Mouse (Mus musculus): ENCODE measurements around the gene Plk3.

DNA sequence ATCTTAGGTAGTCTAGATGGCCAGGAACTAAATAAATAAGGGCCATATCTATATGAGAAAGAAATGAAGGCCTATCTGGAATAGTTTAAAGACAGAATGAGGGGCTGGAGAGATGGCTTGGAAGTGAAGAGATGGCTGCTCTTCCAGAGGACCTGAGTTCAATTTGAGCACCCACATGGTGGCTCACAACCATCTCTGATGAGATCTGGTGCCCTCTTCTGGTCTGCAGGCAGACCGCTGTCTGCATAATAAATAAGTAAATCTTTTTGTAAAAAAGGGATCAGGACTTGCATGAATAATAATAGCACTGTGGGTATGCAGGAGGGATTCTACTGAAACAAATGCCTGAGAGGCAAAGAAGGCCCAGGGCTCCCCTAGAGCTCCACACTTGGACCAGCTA is 20.5 kb downstream of the Plk3 start:
- TF ChIP-seq EP300 (IDR thresholded peaks at IDR 0.05; ENCODE audit: low read depth) (no peak), CTCF (IDR thresholded peaks at IDR 0.05; ENCODE audit: low read depth) (peak; percentile 39)
